Mouse (Mus musculus): ENCODE measurements around the gene B4galt1.
"Not testable (repeated sequence)": the region's sequence is repeated elsewhere in the genome, so short reads cannot be mapped to it uniquely, and the experiment has no call there.

B4galt1 gene

DNA sequence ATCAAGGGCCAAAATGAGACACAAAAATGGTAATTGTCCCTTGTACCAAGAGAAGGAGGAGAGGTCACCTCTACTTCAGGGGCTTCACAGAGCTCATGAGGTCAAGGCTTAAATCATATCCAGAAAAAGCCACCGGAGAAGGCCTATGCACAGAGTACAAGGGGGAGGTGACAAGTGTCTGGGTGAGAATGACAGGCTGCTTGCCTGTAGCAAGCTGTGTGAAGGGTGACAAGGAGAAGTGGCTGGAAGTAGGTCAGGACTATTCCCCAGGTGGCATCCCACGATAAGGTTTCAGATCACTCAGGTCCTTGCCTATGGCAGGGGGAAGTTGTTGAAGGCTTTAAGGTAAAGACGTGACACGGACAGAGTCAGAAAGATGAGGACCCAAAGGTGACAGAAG lies 33.8 kb downstream of the B4galt1 start:
- no peak for DNase-seq (ENCODE audit: low read depth, low spot score)

DNA sequence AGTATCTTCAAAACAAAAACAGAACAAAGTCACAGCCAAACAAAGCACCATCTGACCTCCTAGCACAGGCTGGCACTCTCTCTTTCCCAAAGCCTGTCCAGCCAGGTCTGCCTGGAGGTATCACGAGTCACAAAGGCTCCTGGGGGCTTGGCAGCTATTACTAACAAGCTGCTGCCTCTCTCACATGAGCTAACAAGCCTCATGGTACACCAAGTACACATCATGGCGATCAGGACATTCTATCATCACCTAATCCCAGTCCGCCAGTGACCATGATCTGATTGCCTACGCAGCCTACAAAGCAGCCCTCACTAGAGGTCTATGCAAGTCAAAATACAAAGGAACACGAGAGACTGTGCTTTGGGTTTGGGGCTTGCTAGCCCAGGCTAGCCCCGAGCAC lies 34.7 kb downstream of the B4galt1 start:
- DNase-seq (ENCODE audit: low read depth, low spot score): no peak

DNA sequence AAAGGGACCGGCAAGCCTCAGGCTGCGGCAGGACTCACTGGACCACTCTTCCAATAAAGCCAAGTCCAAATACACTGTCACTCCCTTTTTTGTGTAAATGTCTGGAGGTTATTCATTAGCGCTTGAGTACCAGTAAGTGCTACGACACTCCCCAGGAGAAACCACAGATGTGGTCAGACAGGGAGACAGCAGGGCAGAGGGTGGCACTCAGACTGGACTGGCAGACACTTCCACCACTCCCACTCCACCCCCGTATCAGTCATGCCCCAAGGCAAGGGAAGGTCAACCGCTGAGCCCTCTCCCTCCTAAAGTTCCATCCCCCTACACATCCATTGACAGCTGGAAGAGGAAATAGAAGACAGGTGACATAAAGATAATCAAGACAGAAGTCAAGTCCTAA lies 35.4 kb downstream of the B4galt1 start:
- no peak for DNase-seq (ENCODE audit: low read depth, low spot score)

DNA sequence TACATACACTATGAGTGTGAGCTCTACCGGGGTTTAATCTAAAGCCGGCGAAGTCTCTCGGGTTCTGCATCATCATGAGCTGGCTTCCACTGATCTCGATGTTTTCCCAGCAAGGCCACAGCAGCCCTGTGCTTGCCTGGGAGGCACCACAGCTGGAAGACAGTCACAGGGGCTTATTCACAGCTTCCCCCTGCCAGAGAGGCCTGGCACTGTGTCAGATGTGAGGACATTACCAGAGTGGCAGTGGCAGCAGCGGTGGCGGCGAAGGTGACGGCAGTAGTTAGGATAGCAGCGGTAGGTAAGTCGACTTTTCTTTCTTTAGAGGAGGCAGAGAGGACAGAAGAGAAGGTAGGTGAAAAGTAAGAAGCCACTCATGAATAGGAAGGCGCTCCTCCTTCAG lies 35.9 kb downstream of the B4galt1 start:
- no peak for DNase-seq (ENCODE audit: low read depth, low spot score)

DNA sequence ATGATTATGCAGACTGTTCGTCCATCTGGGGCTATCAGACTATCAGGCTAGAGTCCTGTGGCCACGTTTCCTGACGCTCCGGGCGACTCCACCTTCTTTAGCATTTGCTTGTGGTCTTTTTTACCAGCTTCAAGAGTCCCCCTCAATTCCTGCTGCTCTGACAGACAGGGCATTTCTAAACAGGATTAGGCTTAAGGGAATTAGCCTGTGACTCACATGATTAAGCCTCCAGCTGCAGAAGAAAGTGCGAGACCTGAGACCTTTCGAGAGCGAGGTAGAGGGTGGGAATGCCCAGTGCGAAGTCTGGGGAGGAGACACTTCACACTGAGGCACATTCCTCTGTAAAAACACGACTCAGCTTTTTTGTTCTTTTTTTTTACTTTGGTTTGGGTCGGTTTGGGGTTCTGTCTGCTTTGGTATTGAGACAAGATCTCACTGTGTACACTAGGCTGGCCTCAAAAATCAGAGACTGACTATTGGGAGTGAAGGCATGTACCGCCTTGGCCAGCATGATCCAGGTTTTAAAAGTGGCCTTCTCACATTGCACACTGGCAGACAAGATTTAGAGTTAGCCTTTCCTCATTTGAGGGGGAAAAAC lies 37.9 kb downstream of the B4galt1 start:
- DNase-seq (ENCODE audit: low read depth, low spot score): no peak

DNA sequence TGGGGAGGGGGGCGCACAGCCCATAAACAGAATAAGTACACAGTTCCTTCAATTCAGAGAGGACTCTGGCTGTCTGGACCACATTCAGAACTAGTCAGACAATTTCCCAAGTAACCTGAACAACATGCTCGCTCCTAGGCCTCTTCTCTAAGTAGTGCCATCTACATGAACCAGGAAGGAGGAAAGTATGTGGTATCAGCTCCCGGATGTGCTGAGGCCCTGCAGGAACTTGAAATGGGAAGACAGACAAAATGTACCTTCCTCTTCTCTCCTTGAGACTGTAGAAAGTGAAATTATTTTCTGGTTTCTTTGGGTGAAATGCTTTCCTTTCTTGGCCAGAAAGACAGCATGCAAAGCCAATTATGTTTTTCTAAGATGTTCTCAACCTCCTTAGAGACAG lies 38.7 kb downstream of the B4galt1 start:
- DNase-seq (ENCODE audit: low read depth, low spot score): no peak

DNA sequence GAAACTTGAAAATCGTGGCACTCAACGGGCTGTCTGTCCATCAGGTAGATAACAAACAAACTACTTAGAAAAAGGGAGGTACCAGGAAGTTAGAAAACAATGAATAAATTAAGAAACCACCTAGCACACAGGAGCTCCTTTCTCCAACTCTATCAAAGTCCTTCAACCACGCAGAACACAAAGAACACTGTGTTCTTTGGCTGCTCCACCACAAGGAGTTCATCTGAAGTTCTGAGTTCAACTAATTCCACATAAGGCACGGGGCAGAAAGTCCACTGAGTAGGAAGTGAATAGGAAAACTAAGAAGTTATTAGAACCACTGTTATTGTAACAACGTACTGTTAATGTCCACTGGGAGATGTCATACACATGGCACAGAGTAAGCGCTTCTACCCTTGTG lies 39.4 kb downstream of the B4galt1 start:
- no peak for DNase-seq (ENCODE audit: low read depth, low spot score)

DNA sequence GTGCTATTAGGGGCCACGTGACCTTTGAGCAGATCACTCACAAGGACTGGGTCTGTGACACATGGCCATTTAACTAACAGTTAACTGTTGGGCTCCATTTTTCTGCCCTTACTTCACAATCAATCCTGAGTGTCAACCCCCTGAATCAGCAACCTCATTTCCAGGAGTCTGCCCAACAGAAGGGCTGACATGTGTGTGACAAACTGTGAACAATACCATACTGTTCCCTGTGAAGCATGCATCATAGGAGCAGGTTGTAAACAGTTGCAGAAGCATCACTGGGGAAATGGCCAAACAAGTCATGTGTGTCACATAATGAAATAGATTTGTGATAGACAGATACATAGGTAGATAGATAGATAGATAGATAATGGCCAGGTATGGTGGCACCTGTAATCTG lies 40.9 kb downstream of the B4galt1 start:
- no peak for DNase-seq (ENCODE audit: low read depth, low spot score)

DNA sequence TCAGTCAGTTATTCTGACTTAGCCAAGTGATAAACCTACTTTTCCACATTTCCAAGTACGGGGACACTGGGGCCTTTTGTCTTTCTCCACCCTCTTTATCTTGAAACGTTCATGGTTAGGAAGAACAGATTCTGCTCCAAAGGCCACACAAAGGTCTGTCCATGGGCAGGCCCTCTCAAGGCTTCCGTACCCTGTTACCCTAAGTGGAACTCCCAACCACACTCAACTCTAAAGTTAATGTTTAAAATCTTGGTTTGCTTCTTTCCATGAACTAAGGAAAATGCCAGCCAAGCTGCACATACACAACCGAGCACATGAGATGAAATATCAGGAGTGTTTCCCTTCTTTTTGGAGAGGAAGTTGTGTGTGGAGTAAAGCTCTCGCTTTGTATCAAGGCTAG lies 43.3 kb downstream of the B4galt1 start:
- no peak for DNase-seq (ENCODE audit: low read depth, low spot score)

DNA sequence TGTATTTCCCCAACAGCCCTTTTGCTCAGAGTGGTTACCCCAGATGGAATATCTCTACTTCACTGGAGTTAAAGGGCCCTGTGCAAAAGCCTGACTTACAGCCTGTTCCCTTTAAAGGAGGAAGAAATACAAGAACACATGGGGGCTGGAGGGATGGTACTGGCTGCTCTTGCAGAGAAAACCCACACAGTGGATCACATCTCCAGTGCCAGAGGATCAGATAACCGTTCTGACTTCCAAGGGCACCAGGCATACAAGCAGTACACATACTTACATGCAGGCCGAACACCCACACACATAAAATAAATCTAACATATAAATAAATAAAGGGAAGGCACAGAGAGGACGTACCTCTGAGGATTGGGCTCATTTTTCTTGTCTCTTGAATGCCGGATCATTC lies 46.4 kb downstream of the B4galt1 start:
- no peak for DNase-seq (ENCODE audit: low read depth, low spot score)

DNA sequence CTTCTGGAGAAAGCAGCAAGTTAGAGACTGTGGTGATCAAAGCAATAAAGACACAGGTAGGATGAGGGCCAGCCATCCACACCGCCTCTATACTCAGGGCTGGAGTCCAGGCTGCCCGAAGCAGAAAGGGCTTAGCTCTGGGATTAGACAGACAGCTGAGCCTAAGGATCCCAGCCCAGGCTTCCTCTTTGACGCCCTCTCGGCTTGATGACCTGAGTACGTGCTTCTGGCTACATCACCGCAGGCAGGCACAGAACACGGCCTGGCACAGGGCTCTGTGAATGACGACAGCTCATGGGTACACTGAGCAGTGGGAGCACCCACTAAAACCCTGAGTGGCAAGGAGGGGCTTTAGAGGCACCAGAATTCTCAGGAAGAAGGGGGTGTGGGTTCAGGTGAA lies 48.4 kb downstream of the B4galt1 start:
- DNase-seq (ENCODE audit: low read depth, low spot score): no peak

DNA sequence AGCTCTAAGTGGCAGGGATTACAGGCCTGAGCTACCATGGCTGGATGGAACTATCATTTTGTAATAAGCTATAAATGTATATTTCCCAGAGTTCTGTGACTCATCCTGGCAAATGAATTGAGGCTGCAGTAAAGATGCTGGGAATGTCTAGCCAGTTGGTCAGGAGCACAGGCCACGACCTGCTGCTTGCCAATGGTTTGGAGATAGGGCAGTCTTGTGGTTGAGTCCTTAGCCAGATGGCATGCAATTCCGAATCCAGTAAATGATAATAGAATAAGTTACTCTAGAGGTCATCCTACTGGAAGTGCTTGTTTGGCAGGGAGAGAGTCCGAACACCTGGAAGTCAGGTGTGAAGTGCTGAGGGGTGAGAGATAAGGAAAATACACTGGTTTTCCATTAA lies 51.0 kb downstream of the B4galt1 start:
- no peak for DNase-seq (ENCODE audit: low read depth, low spot score)

DNA sequence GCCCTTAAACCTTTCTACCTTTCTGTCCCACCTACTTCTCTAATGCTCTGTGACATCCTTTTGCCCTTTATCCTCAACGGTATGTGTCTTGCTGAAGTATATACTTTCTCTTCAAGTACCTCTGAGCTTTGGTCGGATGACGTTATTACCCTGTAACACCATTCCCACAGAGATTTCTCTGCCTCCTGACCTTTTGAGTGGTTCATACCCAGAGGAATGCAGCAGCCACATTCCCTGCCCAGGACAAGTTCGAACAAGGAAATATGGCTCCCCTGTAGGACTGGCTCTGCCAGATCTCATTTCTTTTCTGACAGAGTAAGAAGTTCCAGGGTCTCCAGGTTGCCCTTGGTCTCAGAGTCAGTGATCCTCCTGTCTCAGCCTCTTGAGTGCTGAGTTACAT lies 51.9 kb downstream of the B4galt1 start:
- no peak for DNase-seq (ENCODE audit: low read depth, low spot score)

DNA sequence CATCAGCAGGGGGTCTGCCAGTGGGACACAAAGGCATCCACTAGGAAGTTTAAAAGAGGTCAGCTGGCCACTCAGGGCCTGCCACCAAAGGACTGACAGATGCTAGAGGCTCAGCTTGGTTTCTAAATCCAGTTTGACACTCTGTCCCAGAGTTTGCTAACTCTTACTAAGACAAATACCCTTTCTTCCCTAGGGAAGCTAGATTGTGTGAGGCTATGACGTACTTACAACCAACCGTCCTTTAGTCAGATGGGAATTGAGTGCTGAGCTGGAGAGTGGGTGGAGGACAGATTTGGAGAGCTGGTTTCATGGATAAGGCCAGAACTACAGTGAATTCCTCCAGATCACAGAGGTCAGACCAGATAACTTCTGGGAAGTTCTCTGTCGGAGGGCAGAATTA lies 52.9 kb downstream of the B4galt1 start:
- DNase-seq (ENCODE audit: low read depth, low spot score): no peak

DNA sequence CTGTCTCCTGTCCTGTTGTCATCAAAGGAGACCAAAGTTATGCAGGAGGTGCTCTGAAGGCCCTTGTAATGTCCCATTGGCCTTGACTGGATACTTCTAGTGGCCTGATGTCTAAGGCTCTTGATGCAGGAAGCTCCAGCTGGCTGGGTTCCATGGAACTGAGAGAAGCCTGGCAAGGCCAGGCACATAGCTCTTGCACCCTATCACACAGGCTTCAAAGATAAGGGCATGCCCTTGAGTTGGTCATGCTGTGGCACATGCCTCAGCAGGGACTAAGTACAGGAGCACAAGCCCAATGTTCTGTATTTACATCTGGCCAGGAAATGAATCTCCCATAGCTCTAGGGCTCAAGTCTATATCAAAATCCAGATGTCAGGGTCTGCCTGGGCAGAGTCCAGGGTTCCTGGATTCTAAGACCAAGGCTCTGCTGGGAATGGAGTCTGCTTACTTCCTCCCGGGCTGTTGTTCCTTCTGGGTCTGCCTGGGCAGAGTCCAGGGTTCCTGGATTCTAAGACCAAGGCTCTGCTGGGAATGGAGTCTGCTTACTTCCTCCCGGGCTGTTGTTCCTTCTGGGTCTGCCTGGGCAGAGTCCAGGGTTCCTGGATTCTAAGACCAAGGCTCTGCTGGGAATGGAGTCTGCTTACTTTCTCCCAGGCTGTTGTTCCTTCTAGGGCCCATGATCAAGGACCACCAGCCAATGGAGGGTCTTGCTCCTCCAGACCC lies 54.8 kb downstream of the B4galt1 start:
- DNase-seq (ENCODE audit: low read depth, low spot score): not testable (repeated sequence)

DNA sequence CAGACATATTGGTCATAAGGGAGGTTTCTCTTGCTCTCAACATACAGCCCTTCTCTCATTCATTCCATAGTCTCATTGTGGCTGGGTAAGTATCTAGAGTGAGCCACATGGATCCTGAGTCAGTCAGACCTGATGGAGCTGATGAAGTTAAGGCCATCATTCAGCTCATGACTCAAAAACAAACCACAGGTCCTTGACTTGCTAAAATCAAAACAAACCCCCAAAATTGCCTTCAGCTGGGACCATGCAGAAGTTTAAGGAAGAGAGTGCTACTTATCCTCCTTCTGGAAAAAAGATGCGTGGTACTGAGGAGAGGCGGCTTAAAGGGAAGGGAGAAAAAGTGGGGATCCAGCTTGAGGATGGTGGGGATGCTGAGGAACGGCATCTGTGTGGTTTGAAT lies 58.0 kb downstream of the B4galt1 start:
- no peak for DNase-seq (ENCODE audit: low read depth, low spot score)

DNA sequence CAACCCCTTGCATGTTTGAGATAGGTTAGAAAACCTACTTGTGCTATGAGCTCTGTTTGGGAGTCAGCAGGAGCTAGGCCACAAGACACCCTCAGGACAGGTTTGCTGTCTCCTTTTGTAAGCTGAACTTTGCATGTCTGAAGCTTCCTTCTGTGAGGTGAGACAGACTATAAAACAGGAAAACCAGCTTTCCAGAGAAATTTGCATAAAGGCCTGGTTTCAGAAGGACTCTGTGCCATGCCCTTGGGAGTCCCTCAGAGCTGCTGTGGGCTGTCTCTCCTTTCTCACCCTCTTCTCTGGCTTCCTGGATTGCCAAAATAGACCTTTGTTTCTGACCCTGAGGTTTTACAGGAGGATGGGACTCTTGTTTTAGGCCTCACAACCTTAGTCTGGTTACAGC lies 59.5 kb downstream of the B4galt1 start:
- DNase-seq (ENCODE audit: low read depth, low spot score): no peak

DNA sequence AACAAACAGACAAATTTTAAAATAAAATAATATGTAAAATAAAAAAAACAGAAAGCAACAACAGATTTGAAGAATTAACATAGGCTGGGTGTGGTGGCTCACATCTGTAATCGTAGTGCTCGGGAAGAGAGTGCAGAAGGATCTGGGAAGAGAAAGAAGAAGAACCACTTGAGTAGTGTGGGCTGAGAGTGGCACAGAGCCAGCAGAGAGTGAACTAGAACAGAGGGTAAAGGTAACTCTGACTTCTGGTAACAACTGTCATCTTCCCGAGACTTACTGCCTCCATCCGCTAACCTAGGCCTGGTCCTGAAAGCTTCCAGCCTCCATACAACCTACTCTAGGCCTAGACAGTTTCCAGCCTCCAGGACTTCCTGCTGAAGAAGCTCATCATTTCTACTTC lies 62.6 kb downstream of the B4galt1 start:
- DNase-seq (ENCODE audit: low read depth, low spot score): no peak

DNA sequence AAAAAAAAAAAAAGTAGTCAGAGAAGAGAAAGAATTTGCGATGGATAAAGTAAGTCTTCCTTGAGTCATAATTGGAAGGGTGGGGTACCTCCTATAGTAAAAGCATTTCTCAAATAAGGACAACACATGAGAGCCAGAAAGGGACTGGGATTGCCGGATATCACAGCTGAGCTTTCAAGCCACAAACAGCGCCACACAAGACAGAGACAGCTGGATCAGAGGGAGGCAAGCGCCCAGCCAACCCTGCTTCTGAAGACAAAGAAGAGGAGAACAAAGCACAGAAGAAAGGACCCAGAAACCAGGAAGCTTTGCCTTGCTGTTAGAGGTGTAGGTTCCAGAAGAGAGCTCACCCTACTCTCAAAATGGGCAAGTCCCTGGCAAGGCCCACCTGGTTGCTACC lies 67.2 kb downstream of the B4galt1 start:
- no peak for DNase-seq (ENCODE audit: low read depth, low spot score)

DNA sequence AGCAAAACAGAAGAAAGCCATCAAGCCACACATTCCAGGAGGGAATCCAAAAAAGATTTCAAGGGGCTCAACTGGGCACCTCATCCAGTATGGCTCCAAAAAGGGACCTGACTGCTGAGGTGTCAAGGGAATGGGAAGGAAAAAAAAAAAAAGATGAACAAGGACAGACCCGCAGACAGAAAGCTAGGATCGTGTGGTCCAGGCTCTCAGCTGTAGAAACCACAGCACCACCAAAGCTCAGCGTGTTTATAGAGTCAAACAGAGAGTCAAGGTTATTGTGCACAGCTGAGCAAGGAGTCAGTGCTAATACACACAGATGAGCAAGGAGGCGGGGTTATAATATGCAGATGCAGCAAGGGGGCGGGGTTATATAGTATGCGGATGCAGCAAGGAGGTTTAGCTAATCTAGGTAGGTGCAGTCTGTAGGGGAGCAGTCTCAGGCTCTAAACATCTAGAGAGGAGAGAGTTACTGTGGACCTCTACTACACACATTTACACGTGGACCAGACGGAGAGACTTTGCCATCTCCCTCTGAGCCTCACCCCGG lies 68.1 kb downstream of the B4galt1 start:
- DNase-seq (ENCODE audit: low read depth, low spot score): no peak

DNA sequence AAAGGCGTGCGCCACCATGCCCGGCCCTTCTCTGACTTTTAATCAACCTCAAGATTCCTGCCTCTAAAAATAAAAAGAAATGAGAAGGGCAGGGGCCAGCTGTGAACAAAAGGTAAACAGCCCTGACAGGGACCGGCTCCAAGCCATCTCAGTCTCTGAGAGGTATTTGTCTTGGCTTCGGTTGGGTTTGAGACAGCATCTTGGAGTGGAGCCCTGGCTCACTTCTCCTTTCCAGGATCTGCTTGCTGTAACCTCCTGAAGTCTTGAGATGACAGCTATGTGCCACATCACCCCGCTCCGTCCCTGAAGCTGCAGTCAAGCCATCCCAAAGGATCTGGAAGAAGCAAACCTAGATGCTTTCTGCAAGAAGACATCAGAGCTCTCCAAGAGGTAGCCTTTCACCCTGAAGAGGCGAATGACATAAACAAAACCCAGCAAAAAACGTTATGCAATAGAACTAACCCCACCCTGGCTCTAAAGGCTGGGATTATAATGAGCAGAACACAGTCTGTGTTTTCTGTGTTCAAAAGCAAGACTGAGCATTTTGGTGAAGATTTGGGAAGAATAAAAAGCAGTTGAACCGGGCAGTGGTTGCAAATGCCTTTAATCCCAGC lies 69.1 kb downstream of the B4galt1 start:
- no peak for DNase-seq (ENCODE audit: low read depth, low spot score)

DNA sequence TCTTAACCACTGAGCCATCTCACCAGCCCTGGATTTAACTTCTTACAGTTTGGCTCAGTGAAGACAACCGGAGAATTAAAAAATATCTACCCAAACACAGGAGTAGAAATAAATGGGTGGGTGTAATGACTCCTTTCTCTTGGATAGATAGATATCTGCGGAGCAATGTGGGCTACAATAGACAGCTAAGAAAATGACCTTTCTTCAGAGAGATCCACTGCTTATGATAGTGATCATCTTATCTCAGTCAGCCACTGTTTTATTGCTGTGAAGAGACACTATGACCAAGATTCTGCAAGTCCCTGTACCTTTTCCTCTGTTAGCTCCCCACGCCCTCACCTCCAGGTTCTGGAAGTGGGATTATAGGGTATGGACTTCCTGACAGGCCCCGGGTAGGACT lies 70.8 kb downstream of the B4galt1 start:
- DNase-seq (ENCODE audit: low read depth, low spot score): no peak

All from WW6 (cell line).